8 mouse cellular contexts compared by ENCODE assay signal in genomic region chr11:70654923-70655570, GRCm38 (mm10). TPM values are rescaled to one million over a fixed set of nuclear protein-coding genes. Genes with fewer than 3 reads are reported as not detected.
DNase-seq lines count a peak whose midpoint lies in the region; ATAC-seq lines count a peak whose summit lies in the region.

No protein-coding gene starts in this region.

- DNase-seq in adrenal gland, adult 2 months = peak; percentile 93
- peak; percentile 87 for DNase-seq in embryo, embryonic 10 days (ENCODE audit: low spot score)
- peak; percentile 91 for DNase-seq in gastrocnemius, postnatal 25 days
- peak; percentile 87 for DNase-seq in skeletal muscle tissue, adult 2 months (ENCODE audit: low read depth, low spot score)

- H3K27me3 ChIP-seq in limb, embryonic 12.5 days = no peaks in the 10 kb centered on the region
- peaks cover 8% of the 10 kb centered on the region; the same call in 1 of the 2 replicates for H3K27me3 ChIP-seq in midbrain, embryonic 12.5 days

- H3K36me3 ChIP-seq in limb, embryonic 12.5 days = peaks cover 38% of the 10 kb centered on the region
- H3K36me3 ChIP-seq in midbrain, embryonic 12.5 days = peaks cover 28% of the 10 kb centered on the region

- H3K4me2 ChIP-seq in limb, embryonic 12.5 days = peak overlapping the region; percentile 97
- peak overlapping the region; percentile 94 for H3K4me2 ChIP-seq in midbrain, embryonic 12.5 days (replicated peaks)

- peaks cover 63% of the 10 kb centered on the region for H3K4me1 ChIP-seq in limb, embryonic 12.5 days (replicated peaks)
- peaks cover 42% of the 10 kb centered on the region for H3K4me1 ChIP-seq in midbrain, embryonic 12.5 days

- peak overlapping the region; percentile 98 for H3K27ac ChIP-seq in limb, embryonic 12.5 days
- H3K27ac ChIP-seq in midbrain, embryonic 12.5 days (replicated peaks) = peak overlapping the region; percentile 97

- no peaks in the 10 kb centered on the region for H3K9me3 ChIP-seq in limb, embryonic 12.5 days
- H3K9me3 ChIP-seq in midbrain, embryonic 12.5 days = no peaks in the 10 kb centered on the region

- peak; percentile 27 for ATAC-seq in inflammation-experienced regulatory T-cells, adult 6 months
- 0 out of 2 replicates have a peak, but pooled peaks have one; percentile 22 for ATAC-seq in limb, embryonic 12.5 days (ENCODE audit: insufficient number of reproducible peaks, insufficient read depth, low FRiP score, low TSS enrichment, low read depth)
- peak; percentile 47; the same call in 1 of the 2 replicates for ATAC-seq in midbrain, embryonic 12.5 days (ENCODE audit: low FRiP score, low read depth)
- no peak for ATAC-seq in activated CD4-positive, CD25-positive, alpha-beta regulatory T cell, adult 4 months

- peak overlapping the region; percentile 97 for H3K9ac ChIP-seq in limb, embryonic 12.5 days (replicated peaks)
- peak overlapping the region; percentile 98 for H3K9ac ChIP-seq in midbrain, embryonic 12.5 days (replicated peaks)

- under 1% methylated on average over 47 of the region's 48 CpGs for WGBS in limb, embryonic 12.5 days
- 1% methylated on average over 46 of the region's 48 CpGs for WGBS in midbrain, embryonic 12.5 days

- peak overlapping the region; percentile 97 for H3K4me3 ChIP-seq in limb, embryonic 12.5 days (replicated peaks)
- H3K4me3 ChIP-seq in midbrain, embryonic 12.5 days = peak overlapping the region; percentile 99

RNA-seq across cellular contexts. Expression of gene Pfn1, which starts 0.6 kb away (rescaled TPM):
- total RNA-seq in adrenal gland, adult 2 months (2021) = 100 to 1,000 TPM; 833 to 893 TPM
- polyA plus RNA-seq in adrenal gland, adult 2 months (2012; rRNA removed) = 2,948 and 4,143 TPM in 2 replicates
- total RNA-seq in gastrocnemius, postnatal 25 days (2021) = 100 to 1,000 TPM; 284 to 293 TPM
- polyA plus RNA-seq in inflammation-experienced regulatory T-cells, adult 6 months (2017; shearing (Covaris generic)) = 1,000 to 10,000 TPM; 3,037 to 4,758 (median 3,214) TPM
- polyA plus RNA-seq in limb, embryonic 12.5 days (2016; fragmentation: Nextera tagmentation; extraction: Ambion mirVana) = 1,494 and 1,514 TPM in 2 replicates
- polyA plus RNA-seq in midbrain, embryonic 12.5 days (2016; fragmentation: Nextera tagmentation; extraction: Ambion mirVana) = 1,047 and 1,099 TPM in 2 replicates
- 1,000 to 10,000 TPM; 3,856 to 4,120 TPM for polyA plus RNA-seq in activated CD4-positive, CD25-positive, alpha-beta regulatory T cell, adult 4 months (2017; shearing (Covaris generic))

RNA-seq across cellular contexts. Expression of gene Eno3, which starts 2.0 kb away (rescaled TPM):
- total RNA-seq in adrenal gland, adult 2 months (2021) = 10 to 100 TPM; 18.3 to 67.6 TPM
- 8.0 and 16.9 TPM in 2 replicates for polyA plus RNA-seq in adrenal gland, adult 2 months (2012; rRNA removed)
- 1,000 to 10,000 TPM; 7,828 to 7,878 TPM for total RNA-seq in gastrocnemius, postnatal 25 days (2021)
- 10 to 100 TPM in 2 of 3 experiments, 1 to 10 TPM in 1; 6.2 to 27.4 (median 21.7) TPM for polyA plus RNA-seq in inflammation-experienced regulatory T-cells, adult 6 months (2017; shearing (Covaris generic))
- polyA plus RNA-seq in limb, embryonic 12.5 days (2016; fragmentation: Nextera tagmentation; extraction: Ambion mirVana) = 34.2 and 38.2 TPM in 2 replicates
- 12.0 and 12.7 TPM in 2 replicates for polyA plus RNA-seq in midbrain, embryonic 12.5 days (2016; fragmentation: Nextera tagmentation; extraction: Ambion mirVana)
- 10 to 100 TPM; 20.9 to 21.4 TPM for polyA plus RNA-seq in activated CD4-positive, CD25-positive, alpha-beta regulatory T cell, adult 4 months (2017; shearing (Covaris generic))

RNA-seq across cellular contexts. Expression of gene Slc25a11, which starts 7.8 kb away (rescaled TPM):
- 100 to 1,000 TPM; 124 to 140 TPM for total RNA-seq in adrenal gland, adult 2 months (2021)
- polyA plus RNA-seq in adrenal gland, adult 2 months (2012; rRNA removed) = 118 and 139 TPM in 2 replicates
- 100 to 1,000 TPM; 307 to 310 TPM for total RNA-seq in gastrocnemius, postnatal 25 days (2021)
- polyA plus RNA-seq in inflammation-experienced regulatory T-cells, adult 6 months (2017; shearing (Covaris generic)) = 100 to 1,000 TPM in 2 of 3 experiments, 10 to 100 TPM in 1; 85.3 to 111 (median 111) TPM
- 161 and 163 TPM in 2 replicates for polyA plus RNA-seq in limb, embryonic 12.5 days (2016; fragmentation: Nextera tagmentation; extraction: Ambion mirVana)
- polyA plus RNA-seq in midbrain, embryonic 12.5 days (2016; fragmentation: Nextera tagmentation; extraction: Ambion mirVana) = 138 and 149 TPM in 2 replicates
- polyA plus RNA-seq in activated CD4-positive, CD25-positive, alpha-beta regulatory T cell, adult 4 months (2017; shearing (Covaris generic)) = 100 to 1,000 TPM in 1 of 2 experiments, 10 to 100 TPM in 1; 80.4 to 124 TPM

RNA-seq across cellular contexts. Expression of gene Rnf167, which starts 8.0 kb away (rescaled TPM):
- 100 to 1,000 TPM in 1 of 2 experiments, 10 to 100 TPM in 1; 76.9 to 106 TPM for total RNA-seq in adrenal gland, adult 2 months (2021)
- polyA plus RNA-seq in adrenal gland, adult 2 months (2012; rRNA removed) = 91.4 and 101 TPM in 2 replicates
- 10 to 100 TPM; 29.5 to 32.6 TPM for total RNA-seq in gastrocnemius, postnatal 25 days (2021)
- 100 to 1,000 TPM; 276 to 454 (median 423) TPM for polyA plus RNA-seq in inflammation-experienced regulatory T-cells, adult 6 months (2017; shearing (Covaris generic))
- polyA plus RNA-seq in limb, embryonic 12.5 days (2016; fragmentation: Nextera tagmentation; extraction: Ambion mirVana) = 95.8 and 104 TPM in 2 replicates
- 96.6 and 101 TPM in 2 replicates for polyA plus RNA-seq in midbrain, embryonic 12.5 days (2016; fragmentation: Nextera tagmentation; extraction: Ambion mirVana)
- polyA plus RNA-seq in activated CD4-positive, CD25-positive, alpha-beta regulatory T cell, adult 4 months (2017; shearing (Covaris generic)) = 100 to 1,000 TPM; 281 to 288 TPM

RNA-seq across cellular contexts. Expression of gene Spag7, which starts 14.2 kb away (rescaled TPM):
- 10 to 100 TPM; 83.5 to 85.9 TPM for total RNA-seq in adrenal gland, adult 2 months (2021)
- 12.3 and 16.0 TPM in 2 replicates for polyA plus RNA-seq in adrenal gland, adult 2 months (2012; rRNA removed)
- total RNA-seq in gastrocnemius, postnatal 25 days (2021) = 10 to 100 TPM; 81.6 to 82.3 TPM
- 100 to 1,000 TPM; 131 to 155 (median 137) TPM for polyA plus RNA-seq in inflammation-experienced regulatory T-cells, adult 6 months (2017; shearing (Covaris generic))
- 151 TPM in 2 replicates for polyA plus RNA-seq in limb, embryonic 12.5 days (2016; fragmentation: Nextera tagmentation; extraction: Ambion mirVana)
- 156 and 160 TPM in 2 replicates for polyA plus RNA-seq in midbrain, embryonic 12.5 days (2016; fragmentation: Nextera tagmentation; extraction: Ambion mirVana)
- 100 to 1,000 TPM; 126 to 150 TPM for polyA plus RNA-seq in activated CD4-positive, CD25-positive, alpha-beta regulatory T cell, adult 4 months (2017; shearing (Covaris generic))
